27 mouse cellular contexts compared by ENCODE assay signal in the genomic region with DNA sequence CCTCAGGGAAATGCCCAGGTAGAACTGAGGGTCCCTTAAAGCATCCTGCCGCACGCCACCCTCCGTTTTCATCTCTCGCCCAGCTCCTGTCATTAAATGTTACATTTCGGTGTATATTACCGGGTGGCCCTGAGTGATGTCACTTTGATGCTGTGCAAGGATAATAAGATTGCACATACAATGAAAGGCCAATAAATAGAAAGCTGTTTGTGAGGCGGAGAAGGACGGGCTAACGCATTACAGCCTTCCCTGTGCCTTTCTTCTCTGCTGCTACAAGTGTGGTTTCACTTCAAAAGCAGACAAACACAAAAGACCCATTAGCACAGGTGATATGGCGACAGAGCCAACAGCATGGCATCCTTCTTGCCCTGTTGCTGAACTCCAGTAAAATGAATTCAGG. TPM values are rescaled to one million over a fixed set of nuclear protein-coding genes. Genes with fewer than 3 reads are reported as not detected.
A peak's percentile ranks its signal among the peaks of the same experiment; 100 is the strongest.
DNase-seq lines count a peak whose midpoint lies in the region; ATAC-seq and TF ChIP-seq lines count a peak whose summit lies in the region.
"Had no signal": no experiment of that assay in that cellular context is flagged by ENCODE, and none has a peak within 500 bp of the region (broad histone marks: within the 10 kb centered on the region; RNA-seq: fewer than 3 reads in every experiment).

No protein-coding gene starts in this region.

- 55% methylated on average over 10 of the region's 10 CpGs for WGBS in forebrain, embryonic 14.5 days
- 52% methylated on average over 10 of the region's 10 CpGs for WGBS in forebrain, postnatal 0 days
- 69% methylated on average over 10 of the region's 10 CpGs for WGBS in lung, embryonic 14.5 days
- WGBS in neural tube, embryonic 13.5 days = 62% methylated on average over 10 of the region's 10 CpGs

- H3K9ac ChIP-seq in forebrain, embryonic 14.5 days (ENCODE audit: low read length) = no peak overlapping the region
- no peak overlapping the region for H3K9ac ChIP-seq in forebrain, postnatal 0 days
- H3K9ac ChIP-seq in lung, embryonic 14.5 days = no peak overlapping the region
- peak overlapping the region; percentile 27; the same call in 1 of the 2 replicates for H3K9ac ChIP-seq in neural tube, embryonic 13.5 days
- H3K9ac ChIP-seq: embryonic facial prominence, embryonic 13.5 days; limb, embryonic 13.5 days had no signal

- no peaks in the 10 kb centered on the region for H3K27me3 ChIP-seq in forebrain, embryonic 14.5 days (replicated peaks; ENCODE audit: control insufficient read depth, insufficient read depth, low read length)
- no peaks in the 10 kb centered on the region for H3K27me3 ChIP-seq in forebrain, postnatal 0 days (ENCODE audit: insufficient read depth, low read length)
- no peaks in the 10 kb centered on the region for H3K27me3 ChIP-seq in lung, embryonic 14.5 days (ENCODE audit: insufficient read depth, low read length)
- H3K27me3 ChIP-seq in neural tube, embryonic 13.5 days = no peaks in the 10 kb centered on the region
- H3K27me3 ChIP-seq: embryonic facial prominence, embryonic 13.5 days; limb, embryonic 13.5 days had no signal

- H3K9me3 ChIP-seq in forebrain, embryonic 14.5 days (replicated peaks; ENCODE audit: control insufficient read depth, low read length) = no peaks in the 10 kb centered on the region
- H3K9me3 ChIP-seq in forebrain, postnatal 0 days (ENCODE audit: low read length) = no peaks in the 10 kb centered on the region
- no peaks in the 10 kb centered on the region for H3K9me3 ChIP-seq in lung, embryonic 14.5 days (ENCODE audit: low read depth, low read length)
- no peaks in the 10 kb centered on the region for H3K9me3 ChIP-seq in neural tube, embryonic 13.5 days
- H3K9me3 ChIP-seq: embryonic facial prominence, embryonic 13.5 days; forebrain, embryonic 10.5 days; G1E; limb, embryonic 13.5 days had no signal

- peak; percentile 30 for DNase-seq in forebrain, embryonic 14.5 days (ENCODE audit: low spot score)
- no peak for DNase-seq in forebrain, postnatal 0 days
- DNase-seq in lung, embryonic 14.5 days = no peak
- DNase-seq in lung, postnatal 4 days = no peak
- DNase-seq in neural tube, embryonic 10.5 days (ENCODE audit: extremely low spot score, low spot score) = no peak
- DNase-seq: adrenal gland, postnatal 10 days; cerebellum, adult 11-12 months; cerebellum, adult 9-11 months; heart, postnatal 14 days; kidney, adult 9 months; kidney, postnatal 14 days; right cerebral cortex, adult 18-20 months; spleen, adult 18-20 months; thymus, postnatal 14 days had no signal

- H3K4me2 ChIP-seq in forebrain, embryonic 14.5 days (ENCODE audit: low read length) = no peak overlapping the region
- no peak overlapping the region for H3K4me2 ChIP-seq in forebrain, postnatal 0 days (ENCODE audit: low read depth)
- no peak overlapping the region for H3K4me2 ChIP-seq in lung, embryonic 14.5 days
- no peak overlapping the region for H3K4me2 ChIP-seq in neural tube, embryonic 13.5 days
- H3K4me2 ChIP-seq: embryonic facial prominence, embryonic 13.5 days; limb, embryonic 13.5 days; liver, embryonic 11.5 days had no signal

- no peak for ATAC-seq in forebrain, embryonic 14.5 days
- ATAC-seq in forebrain, postnatal 0 days = no peak; the same call in 1 of the 2 replicates
- ATAC-seq in lung, embryonic 14.5 days (ENCODE audit: insufficient read depth) = no peak
- ATAC-seq in neural tube, embryonic 13.5 days (ENCODE audit: low read depth) = no peak
- no peak for ATAC-seq in megakaryocyte-erythroid progenitor cell, adult 5-6 weeks (replicated peaks; ENCODE audit: low FRiP score, low TSS enrichment, poor library complexity, severe bottlenecking)
- no peak for ATAC-seq in inflammation-experienced regulatory T-cells, adult 6 months
- ATAC-seq: forebrain, embryonic 16.5 days; intestine, postnatal 0 days had no signal

- TF ChIP-seq CTCF in forebrain, postnatal 0 days (IDR thresholded peaks at IDR 0.05; ENCODE audit: low read depth) = no peak
- no peak for TF ChIP-seq CTCF in lung, embryonic 14.5 days (IDR thresholded peaks at IDR 0.05; ENCODE audit: low read depth)

- H3K4me1 ChIP-seq in forebrain, embryonic 14.5 days (ENCODE audit: control insufficient read depth, insufficient read depth, low read length) = peaks cover 13% of the 10 kb centered on the region
- H3K4me1 ChIP-seq in forebrain, postnatal 0 days (ENCODE audit: insufficient read depth) = peaks cover 9% of the 10 kb centered on the region
- peaks cover 19% of the 10 kb centered on the region for H3K4me1 ChIP-seq in lung, embryonic 14.5 days (ENCODE audit: insufficient read depth)
- H3K4me1 ChIP-seq in neural tube, embryonic 13.5 days (replicated peaks) = peaks cover 65% of the 10 kb centered on the region

- H3K4me3 ChIP-seq in forebrain, embryonic 14.5 days (ENCODE audit: low read depth, low read length) = no peak overlapping the region
- H3K4me3 ChIP-seq in forebrain, postnatal 0 days (ENCODE audit: low read depth, low read length) = no peak overlapping the region
- no peak overlapping the region for H3K4me3 ChIP-seq in lung, embryonic 14.5 days (ENCODE audit: low read depth, low read length)
- H3K4me3 ChIP-seq in neural tube, embryonic 13.5 days = no peak overlapping the region
- H3K4me3 ChIP-seq: embryonic facial prominence, embryonic 13.5 days; forebrain, embryonic 10.5 days; left cerebral cortex, adult 2 months; limb, embryonic 13.5 days had no signal

- H3K36me3 ChIP-seq in forebrain, embryonic 14.5 days (ENCODE audit: control insufficient read depth, insufficient read depth, low read length) = no peaks in the 10 kb centered on the region
- no peaks in the 10 kb centered on the region for H3K36me3 ChIP-seq in forebrain, postnatal 0 days (ENCODE audit: insufficient read depth)
- H3K36me3 ChIP-seq in lung, embryonic 14.5 days (ENCODE audit: insufficient read depth) = no peaks in the 10 kb centered on the region; the same call in 1 of the 2 replicates
- no peaks in the 10 kb centered on the region for H3K36me3 ChIP-seq in neural tube, embryonic 13.5 days
- H3K36me3 ChIP-seq: embryonic facial prominence, embryonic 13.5 days; limb, embryonic 13.5 days had no signal

- 0 out of 2 replicates have a peak overlapping the region, but pooled peaks have one; percentile 34 for H3K27ac ChIP-seq in forebrain, embryonic 14.5 days (ENCODE audit: low read depth, low read length)
- no peak overlapping the region for H3K27ac ChIP-seq in forebrain, postnatal 0 days (ENCODE audit: low read depth, low read length)
- peak overlapping the region; percentile 46; the same call in 1 of the 2 replicates for H3K27ac ChIP-seq in lung, embryonic 14.5 days (ENCODE audit: low read depth)
- H3K27ac ChIP-seq in neural tube, embryonic 13.5 days (replicated peaks) = peak overlapping the region; percentile 46
- H3K27ac ChIP-seq: embryonic facial prominence, embryonic 13.5 days; forebrain, embryonic 10.5 days; left cerebral cortex, adult 2 months; limb, embryonic 13.5 days had no signal

RNA-seq across cellular contexts. Expression of gene Slc45a1, which starts 50.5 kb away (rescaled TPM):
- polyA plus RNA-seq in forebrain, embryonic 14.5 days (2014; fragmentation: Nextera tagmentation; extraction: Ambion mirVana) = 13.1 and 15.9 TPM in 2 replicates
- 30.5 and 37.2 TPM in 2 replicates for total RNA-seq in forebrain, postnatal 0 days (2014; rRNA removed)
- polyA plus RNA-seq in forebrain, postnatal 0 days (2015; fragmentation: Nextera tagmentation; extraction: Ambion mirVana) = 38.9 and 43.9 TPM in 2 replicates
- not detected in 2 replicates for polyA plus RNA-seq in lung, embryonic 14.5 days (2014; fragmentation: Nextera tagmentation; extraction: Ambion mirVana)
- polyA plus RNA-seq in neural tube, embryonic 13.5 days (2015; fragmentation: Nextera tagmentation; extraction: Ambion mirVana) = 26.8 and 28.6 TPM in 2 replicates
- total RNA-seq in megakaryocyte-erythroid progenitor cell, adult 5-6 weeks (2014; fragmentation: Nextera tagmentation) = not detected in 2 replicates
- total RNA-seq in megakaryocyte-erythroid progenitor cell, adult 5-6 weeks (2017) = not detected in 2 replicates
- under 1 TPM in 1 of 3 experiments, not detected in 2; 0.15 TPM for polyA plus RNA-seq in inflammation-experienced regulatory T-cells, adult 6 months (2017; shearing (Covaris generic))
- total RNA-seq: gastrocnemius, adult 8-10 months; heart, postnatal 14 days had no signal
- polyA plus RNA-seq: G1E; liver, embryonic 16.5 days had no signal

Comparison
In these comparisons a context has a peak if more than half of its experiments do, and no peak if none do; other contexts are left out.
1. RNA of gene Slc45a1, which starts 50.5 kb away (polyA plus RNA-seq): 38.9 to 43.9 TPM in forebrain, postnatal 0 days, 26.8 to 28.6 TPM in neural tube, embryonic 13.5 days and 13.1 to 15.9 TPM in forebrain, embryonic 14.5 days; not detected in lung, embryonic 14.5 days and 0.15 TPM in inflammation-experienced regulatory T-cells, adult 6 months; every median in the first group is over 10 times any median in the second.